Mouse (Mus musculus): ENCODE results near the gene Zfp541.

DNA sequence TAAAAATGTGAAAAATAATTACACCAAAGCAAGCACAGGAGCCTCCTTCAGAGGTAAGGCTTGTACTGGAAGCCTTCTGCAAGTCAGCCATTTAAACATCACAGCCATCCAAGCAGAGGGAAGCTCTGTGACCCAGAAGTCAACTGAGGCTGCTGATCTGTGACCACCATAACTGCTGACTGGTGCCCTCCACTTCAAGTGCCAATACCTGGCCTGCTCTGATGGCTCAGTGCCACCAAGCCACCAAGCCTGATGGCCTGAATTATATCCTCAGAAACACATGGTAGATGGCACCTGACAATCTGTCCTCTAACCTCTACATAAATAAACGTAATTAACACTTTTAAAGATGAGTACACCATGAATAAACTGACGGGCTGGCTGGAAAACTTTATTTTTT, 20.4 kb upstream of the Zfp541 start:
- TF ChIP-seq CTCF (IDR thresholded peaks at IDR 0.05; ENCODE audit: low read depth), result no peak
- no peak for TF ChIP-seq EP300 (optimal IDR thresholded peaks at IDR 0.05)

Measured in stomach, postnatal 0 days (tissue).